Mouse (Mus musculus): ENCODE measurements around the gene Chic1. TPM values are rescaled to one million over a fixed set of nuclear protein-coding genes. Genes with fewer than 3 reads are reported as not detected.

Gene Chic1
- polyA plus RNA-seq (2015; fragmentation: Nextera tagmentation; extraction: Ambion mirVana) = 7.7 and 8.0 TPM in 2 replicates

DNA sequence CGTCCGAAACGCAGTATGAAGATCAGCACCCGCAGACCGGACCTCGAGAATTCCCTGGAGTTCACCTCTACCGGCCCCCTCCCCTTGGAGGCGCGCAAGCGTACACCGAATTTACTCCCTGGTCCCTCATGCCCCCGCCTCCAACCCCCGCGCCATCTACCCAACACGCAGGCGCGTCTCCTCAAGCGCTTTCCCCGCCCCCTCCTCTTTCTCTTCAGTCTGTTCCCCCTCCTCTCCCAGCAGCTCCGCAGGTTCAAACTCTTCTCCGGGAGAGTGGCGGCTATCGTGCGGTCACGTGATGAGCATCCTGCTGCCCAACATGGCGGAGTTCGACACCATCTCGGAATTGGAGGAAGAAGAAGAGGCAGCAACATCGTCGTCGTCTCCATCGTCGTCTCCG lies at the start of gene Chic1:
Chic1 (plus strand) TSS at position 190 of the 400 bp plus-strand sequence.
- Histone ChIP-seq H3K4me3 (peak within 1 kb of the TSS; percentile 58), H3K4me2 (peak within 1 kb of the TSS; percentile 59), H3K9me3 (no peaks in the 10 kb centered on the region), H3K27ac (replicated peaks) (peak within 1 kb of the TSS; percentile 79), H3K36me3 (no peaks in the 10 kb centered on the region), H3K4me1 (replicated peaks) (peaks cover 5% of the 10 kb centered on the region; the same call in 1 of the 2 replicates), H3K27me3 (peaks cover 78% of the 10 kb centered on the region), H3K9ac (peak within 1 kb of the TSS; percentile 81)
- 10% methylated on average over 33 of the region's 34 CpGs for WGBS
- peak; percentile 96 for ATAC-seq (ENCODE audit: low read depth)

- H3K4me2 ChIP-seq = no peak overlapping the region
- H3K4me3 ChIP-seq = no peak overlapping the region
- 77% methylated on average over 1 of the region's 1 CpGs for WGBS
- no peak for ATAC-seq (ENCODE audit: low read depth)
- H3K9ac ChIP-seq = no peak overlapping the region
- no peaks in the 10 kb centered on the region for H3K36me3 ChIP-seq
- no peaks in the 10 kb centered on the region for H3K4me1 ChIP-seq (replicated peaks)
- H3K9me3 ChIP-seq = no peaks in the 10 kb centered on the region
- H3K27me3 ChIP-seq = peaks cover 59% of the 10 kb centered on the region
- H3K27ac ChIP-seq (replicated peaks) = no peak overlapping the region
Observed at GRCm38 (mm10) chrX:103308262-103308661, 48.0 kb upstream of the Chic1 start.

GRCm38 (mm10) chrX:103311723-103312122 lies 44.6 kb upstream of the Chic1 start:
- WGBS = 87% methylated on average over 3 of the region's 3 CpGs
- Histone ChIP-seq H3K4me2 (no peak overlapping the region), H3K36me3 (no peaks in the 10 kb centered on the region), H3K27me3 (peaks cover 54% of the 10 kb centered on the region), H3K27ac (replicated peaks) (no peak overlapping the region), H3K9me3 (no peaks in the 10 kb centered on the region), H3K4me1 (replicated peaks) (no peaks in the 10 kb centered on the region), H3K9ac (no peak overlapping the region), H3K4me3 (no peak overlapping the region)
- ATAC-seq (ENCODE audit: low read depth) = no peak

GRCm38 (mm10) chrX:103314146-103314545 lies 42.1 kb upstream of the Chic1 start:
- Histone ChIP-seq H3K36me3 (no peaks in the 10 kb centered on the region), H3K4me2 (no peak overlapping the region), H3K4me1 (replicated peaks) (no peaks in the 10 kb centered on the region), H3K27ac (replicated peaks) (no peak overlapping the region), H3K27me3 (peaks cover 59% of the 10 kb centered on the region), H3K9ac (no peak overlapping the region), H3K9me3 (no peaks in the 10 kb centered on the region), H3K4me3 (no peak overlapping the region)
- 88% methylated on average over 6 of the region's 6 CpGs for WGBS
- ATAC-seq (ENCODE audit: low read depth) = no peak

- H3K9ac ChIP-seq = no peak within 1 kb of the TSS
- no peak within 1 kb of the TSS for H3K27ac ChIP-seq (replicated peaks)
- peak within 1 kb of the TSS; percentile 18 for H3K4me3 ChIP-seq
- H3K36me3 ChIP-seq = no peaks in the 10 kb centered on the region
- 17% methylated on average over 13 of the region's 13 CpGs for WGBS
- H3K4me2 ChIP-seq = peak within 1 kb of the TSS; percentile 42
- H3K27me3 ChIP-seq = peaks cover 86% of the 10 kb centered on the region
- no peak for ATAC-seq (ENCODE audit: low read depth)
- H3K4me1 ChIP-seq (replicated peaks) = 0 out of 2 replicates have a peak, but pooled peaks cover 5% of the 10 kb centered on the region
- H3K9me3 ChIP-seq = no peaks in the 10 kb centered on the region
Observed at GRCm38 (mm10) chrX:103321146-103321545, 35.1 kb upstream of the Chic1 start, which contains the start of gene Cdx4. Cdx4 (plus strand) TSS chrX:103321398.

DNA sequence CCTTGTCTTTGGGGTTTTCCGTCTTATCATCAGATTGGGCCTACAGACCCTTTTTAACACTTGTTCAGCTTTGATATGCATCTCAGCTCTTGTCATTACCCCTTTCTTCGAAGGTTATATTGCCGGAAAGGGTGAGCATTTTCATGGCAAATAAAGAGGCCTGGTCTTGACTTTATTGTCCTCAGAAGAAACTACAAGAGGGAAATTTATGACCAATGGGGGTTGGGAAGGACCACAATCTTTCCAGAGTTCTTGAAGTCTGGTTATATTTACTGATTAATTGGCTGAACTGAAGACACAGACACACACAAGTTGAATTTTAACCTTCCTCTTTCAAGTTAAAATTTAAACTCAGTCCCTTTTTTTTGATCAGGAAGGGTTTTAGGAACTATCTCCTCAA lies 30.4 kb upstream of the Chic1 start:
- Histone ChIP-seq H3K27ac (replicated peaks) (no peak overlapping the region), H3K9me3 (no peaks in the 10 kb centered on the region), H3K9ac (no peak overlapping the region), H3K36me3 (no peaks in the 10 kb centered on the region), H3K4me2 (no peak overlapping the region), H3K27me3 (peaks cover 90% of the 10 kb centered on the region), H3K4me3 (no peak overlapping the region), H3K4me1 (replicated peaks) (0 out of 2 replicates have a peak, but pooled peaks cover 5% of the 10 kb centered on the region)
- WGBS = 17% methylated on average over 3 of the region's 3 CpGs
- no peak for ATAC-seq (ENCODE audit: low read depth)

DNA sequence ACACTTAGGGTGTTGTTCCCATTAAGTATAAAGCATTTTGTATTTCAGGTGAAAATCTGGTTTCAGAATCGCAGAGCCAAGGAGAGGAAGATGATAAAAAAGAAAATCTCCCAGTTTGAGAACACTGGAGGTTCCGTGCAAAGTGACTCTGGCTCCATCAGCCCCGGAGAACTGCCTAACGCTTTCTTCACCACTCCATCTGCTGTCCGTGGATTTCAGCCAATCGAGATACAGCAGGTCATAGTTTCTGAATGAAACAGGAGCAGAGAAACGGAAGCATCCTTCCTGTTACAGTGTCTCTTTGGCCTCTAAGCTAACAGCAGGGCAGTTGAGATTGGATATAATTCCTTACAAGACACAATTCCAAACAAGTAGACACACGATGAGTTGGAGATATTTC lies 26.9 kb upstream of the Chic1 start:
- no peak overlapping the region for H3K4me3 ChIP-seq

DNA sequence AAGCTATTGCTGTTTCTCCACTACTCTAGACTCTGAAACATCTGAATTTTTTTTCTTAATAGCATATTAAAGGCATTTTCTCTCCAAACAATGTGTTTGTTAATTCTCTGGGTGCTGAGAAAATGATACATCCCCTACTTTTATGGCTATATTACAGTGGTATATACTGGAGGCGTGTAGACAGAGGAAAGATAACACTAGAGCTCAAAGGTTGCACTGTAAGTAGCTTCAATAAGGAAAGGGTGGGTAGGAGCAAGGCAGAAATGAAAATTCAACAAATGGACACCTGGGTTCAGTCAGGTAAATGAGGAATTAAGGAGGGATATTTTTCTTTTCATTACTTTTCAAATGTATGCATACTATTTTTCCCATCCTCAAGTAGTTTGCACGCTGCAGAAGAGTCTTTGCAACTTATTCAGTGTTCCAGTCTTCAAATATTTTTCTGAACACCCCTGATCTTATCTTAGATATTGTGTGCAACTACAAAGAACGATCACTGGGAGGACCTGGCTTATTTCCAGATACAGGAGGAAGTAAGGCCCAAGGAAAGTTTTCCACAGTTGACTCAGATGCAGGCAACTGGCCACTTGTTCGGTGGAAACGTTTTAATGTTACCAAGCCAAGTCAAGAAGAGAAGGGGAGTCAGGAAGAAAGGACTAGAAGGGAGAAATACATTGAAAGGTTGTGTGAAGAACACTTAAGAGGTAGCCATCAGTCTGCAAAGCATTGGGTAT lies 25.0 kb upstream of the Chic1 start:
- no peak for ATAC-seq (ENCODE audit: low read depth)
- Histone ChIP-seq H3K9me3 (no peaks in the 10 kb centered on the region), H3K27ac (replicated peaks) (no peak overlapping the region), H3K4me1 (replicated peaks) (no peaks in the 10 kb centered on the region), H3K27me3 (peaks cover 66% of the 10 kb centered on the region), H3K36me3 (no peaks in the 10 kb centered on the region), H3K4me2 (no peak overlapping the region), H3K4me3 (no peak overlapping the region), H3K9ac (no peak overlapping the region)
- 72% methylated on average over 5 of the region's 5 CpGs for WGBS

More for the DNA sequence above, 26.9 kb upstream of the Chic1 start:
- Histone ChIP-seq H3K27ac (replicated peaks) (no peak overlapping the region), H3K9ac (no peak overlapping the region), H3K27me3 (peaks cover 84% of the 10 kb centered on the region), H3K9me3 (no peaks in the 10 kb centered on the region), H3K4me2 (no peak overlapping the region), H3K36me3 (no peaks in the 10 kb centered on the region), H3K4me1 (replicated peaks) (no peaks in the 10 kb centered on the region)
- ATAC-seq (ENCODE audit: low read depth) = no peak
- 80% methylated on average over 8 of the region's 8 CpGs for WGBS

- Histone ChIP-seq H3K4me2 (no peak overlapping the region), H3K36me3 (no peaks in the 10 kb centered on the region), H3K9ac (no peak overlapping the region), H3K4me1 (replicated peaks) (no peaks in the 10 kb centered on the region), H3K9me3 (no peaks in the 10 kb centered on the region), H3K4me3 (no peak overlapping the region), H3K27ac (replicated peaks) (no peak overlapping the region), H3K27me3 (peaks cover 47% of the 10 kb centered on the region)
- 51% methylated on average over 3 of the region's 3 CpGs for WGBS
- ATAC-seq (ENCODE audit: low read depth) = no peak
Observed at GRCm38 (mm10) chrX:103341369-103342113, 14.7 kb upstream of the Chic1 start.

- peaks cover 5% of the 10 kb centered on the region; the same call in 1 of the 2 replicates for H3K4me1 ChIP-seq (replicated peaks)
- no peak overlapping the region for H3K27ac ChIP-seq (replicated peaks)
- 53% methylated on average over 5 of the region's 5 CpGs for WGBS
- H3K27me3 ChIP-seq = peaks cover 78% of the 10 kb centered on the region
- H3K9ac ChIP-seq = no peak overlapping the region
- peak; percentile 60 for ATAC-seq (ENCODE audit: low read depth)
- H3K36me3 ChIP-seq = no peaks in the 10 kb centered on the region
- no peaks in the 10 kb centered on the region for H3K9me3 ChIP-seq
- peak overlapping the region; percentile 58 for H3K4me3 ChIP-seq
- H3K4me2 ChIP-seq = peak overlapping the region; percentile 59
Observed at GRCm38 (mm10) chrX:103355784-103356183, 492 bp upstream of the Chic1 start.

DNA sequence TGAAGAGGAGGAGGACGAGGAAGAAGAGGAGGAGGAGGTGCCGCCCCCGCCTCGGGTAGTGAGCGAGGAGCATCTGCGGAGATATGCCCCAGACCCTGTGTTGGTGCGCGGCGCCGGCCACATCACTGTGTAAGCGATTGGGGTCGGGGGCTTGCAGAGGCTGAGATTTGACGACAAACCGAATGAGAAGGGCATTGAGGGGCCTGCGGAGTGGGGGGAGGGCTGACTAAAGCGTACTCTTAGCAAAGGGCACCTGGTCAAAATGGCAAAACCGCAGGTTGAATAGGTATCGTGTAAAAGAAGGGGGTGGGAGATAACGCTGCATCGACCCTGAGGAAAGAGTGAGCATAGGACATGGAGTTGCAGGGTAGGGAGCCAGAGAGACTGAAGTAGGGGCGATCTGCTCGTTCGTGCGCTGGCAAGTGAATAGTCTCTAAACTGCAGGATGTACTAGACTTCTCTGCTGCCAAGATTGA lies 523 bp downstream of the Chic1 start:
- Histone ChIP-seq H3K9ac (peak overlapping the region; percentile 81), H3K9me3 (no peaks in the 10 kb centered on the region), H3K4me1 (replicated peaks) (peaks cover 5% of the 10 kb centered on the region; the same call in 1 of the 2 replicates), H3K4me2 (peak overlapping the region; percentile 59), H3K27me3 (peaks cover 78% of the 10 kb centered on the region), H3K27ac (replicated peaks) (peak overlapping the region; percentile 79), H3K36me3 (no peaks in the 10 kb centered on the region), H3K4me3 (peak overlapping the region; percentile 58)
- ATAC-seq (ENCODE audit: low read depth) = peak; percentile 89
- whole genome bisulfite sequencing = 15% methylated on average over 24 of the region's 24 CpGs

DNA sequence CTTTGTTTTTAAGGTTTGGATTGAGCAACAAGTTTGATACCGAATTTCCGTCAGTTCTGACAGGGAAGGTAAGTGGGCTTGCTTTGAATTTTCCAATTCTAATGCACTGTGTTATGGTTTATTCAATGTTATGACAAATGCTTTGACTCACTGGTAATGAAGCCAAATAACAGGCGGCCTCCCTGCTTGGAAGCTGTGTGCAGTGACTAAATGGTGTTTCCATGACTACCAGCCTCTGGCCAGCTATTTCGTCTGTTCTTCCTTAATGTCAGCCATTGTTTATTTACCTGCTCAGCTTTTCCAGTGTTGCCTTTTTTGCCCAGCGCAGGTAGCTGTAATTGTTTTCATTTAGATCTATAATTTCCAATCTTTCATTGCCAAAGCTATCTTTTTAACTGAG lies 9.9 kb downstream of the Chic1 start:
- H3K36me3 ChIP-seq = no peaks in the 10 kb centered on the region
- WGBS = 42% methylated on average over 5 of the region's 5 CpGs
- no peak for ATAC-seq (ENCODE audit: low read depth)
- peaks cover 8% of the 10 kb centered on the region; the same call in 1 of the 2 replicates for H3K4me1 ChIP-seq (replicated peaks)
- H3K4me2 ChIP-seq = no peak overlapping the region
- H3K27me3 ChIP-seq = peaks cover 62% of the 10 kb centered on the region
- no peak overlapping the region for H3K9ac ChIP-seq
- no peaks in the 10 kb centered on the region for H3K9me3 ChIP-seq
- H3K27ac ChIP-seq (replicated peaks) = no peak overlapping the region
- H3K4me3 ChIP-seq = no peak overlapping the region

Measured in neural tube, embryonic 13.5 days (tissue).